Mouse (Mus musculus) embryonic facial prominence, embryonic 10.5 days (tissue): ENCODE measurements around the gene Tpcn2. TPM values are rescaled to one million over a fixed set of nuclear protein-coding genes. Genes with fewer than 3 reads are reported as not detected.

Experiments
- DNase-seq: peaks from one replicate; pipeline ENCODE4 v3.0.0-alpha.2; 2017; ENCODE audit warnings: low spot score
- H3K27ac ChIP-seq: fragments of 300-500 bp; sonication (generic); replicated peaks from 2 replicates; pipeline ENCODE4 v1.5.1; 2016; ENCODE audit warnings: mild to moderate bottlenecking
- H3K27me3 ChIP-seq: fragments of 300-500 bp; sonication (generic); replicated peaks from 2 replicates; pipeline ENCODE4 v1.6.1; 2016; ENCODE audit warnings: low read depth, mild to moderate bottlenecking; ENCODE audit not compliant: poor library complexity, severe bottlenecking
- H3K36me3 ChIP-seq: fragments of 300-500 bp; sonication (generic); replicated peaks from 2 replicates; pipeline ENCODE4 v1.6.1; 2016; ENCODE audit warnings: mild to moderate bottlenecking, moderate library complexity
- H3K4me1 ChIP-seq: fragments of 300-500 bp; sonication (generic); 2 replicates; pipeline ENCODE4 v1.6.1; 2016
- H3K4me3 ChIP-seq: fragments of 300-500 bp; sonication (generic); 2 replicates; pipeline ENCODE4 v1.5.1; 2016; ENCODE audit warnings: mild to moderate bottlenecking, moderate library complexity
- H3K9me3 ChIP-seq: fragments of 300-500 bp; sonication (generic); 2 replicates; pipeline ENCODE4 v1.6.1; 2016; ENCODE audit warnings: mild to moderate bottlenecking
- WGBS: fragments of 180-500 bp; shearing (Covaris S2); methylation state at CpG from one replicate; pipeline ENCODE4 v1.1.7; 2016; 5-methylcytosine and 5-hydroxymethylcytosine counted together
- polyA plus RNA-seq: library from polyadenylated mRNA; unstranded; fragments of >200 nt; fragmentation: Nextera tagmentation; extraction: Ambion mirVana; gene quantifications from 2 replicates; pipeline ENCODE4 v1.2.1, GENCODE M21; 2016

Tpcn2 gene
- polyA plus RNA-seq, 1 experiment from 2014 or later: 6.5 TPM

- H3K27ac ChIP-seq: no peak overlapping the region; the same call in 1 of the 2 replicates
- H3K4me3 ChIP-seq: no peak overlapping the region
- 0 out of 2 replicates have a peak, but pooled peaks cover 7% of the 10 kb centered on the region for H3K27me3 ChIP-seq
- H3K4me1 ChIP-seq: peaks cover 9% of the 10 kb centered on the region; the same call in 1 of the 2 replicates
- DNase-seq: no peak
- WGBS: 78% methylated on average over 4 of the region's 4 CpGs
- H3K9me3 ChIP-seq: no peaks in the 10 kb centered on the region
- H3K36me3 ChIP-seq: no peaks in the 10 kb centered on the region
Measured at GRCm38 (mm10) chr7:145308866-145309265, 25.1 kb upstream of the Tpcn2 start.

DNA sequence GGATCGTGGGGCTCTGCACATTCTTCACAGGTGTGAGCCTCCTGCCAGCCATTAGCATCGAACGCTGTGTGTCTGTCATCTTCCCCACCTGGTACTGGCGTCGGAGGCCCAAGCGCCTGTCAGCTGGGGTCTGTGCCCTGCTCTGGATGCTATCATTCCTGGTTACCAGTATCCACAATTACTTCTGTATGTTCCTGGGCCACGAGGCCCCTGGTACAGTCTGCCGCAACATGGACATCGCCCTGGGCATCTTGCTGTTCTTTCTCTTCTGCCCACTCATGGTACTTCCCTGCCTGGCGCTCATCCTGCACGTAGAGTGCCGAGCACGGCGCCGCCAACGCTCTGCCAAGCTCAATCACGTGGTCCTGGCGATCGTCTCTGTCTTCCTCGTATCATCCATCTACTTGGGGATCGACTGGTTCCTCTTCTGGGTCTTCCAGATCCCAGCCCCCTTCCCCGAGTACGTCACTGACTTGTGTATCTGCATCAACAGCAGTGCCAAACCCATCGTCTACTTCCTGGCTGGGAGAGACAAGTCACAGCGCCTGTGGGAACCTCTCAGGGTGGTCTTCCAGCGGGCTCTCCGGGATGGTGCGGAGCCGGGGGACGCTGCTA, 24.4 kb upstream of the Tpcn2 start:
- Histone ChIP-seq H3K4me1 (peaks cover 12% of the 10 kb centered on the region), H3K36me3 (no peaks in the 10 kb centered on the region), H3K27ac (no peak overlapping the region), H3K4me3 (no peak overlapping the region), H3K9me3 (no peaks in the 10 kb centered on the region), H3K27me3 (0 out of 2 replicates have a peak, but pooled peaks cover 7% of the 10 kb centered on the region)
- WGBS: 83% methylated on average over 30 of the region's 30 CpGs
- no peak for DNase-seq

DNA sequence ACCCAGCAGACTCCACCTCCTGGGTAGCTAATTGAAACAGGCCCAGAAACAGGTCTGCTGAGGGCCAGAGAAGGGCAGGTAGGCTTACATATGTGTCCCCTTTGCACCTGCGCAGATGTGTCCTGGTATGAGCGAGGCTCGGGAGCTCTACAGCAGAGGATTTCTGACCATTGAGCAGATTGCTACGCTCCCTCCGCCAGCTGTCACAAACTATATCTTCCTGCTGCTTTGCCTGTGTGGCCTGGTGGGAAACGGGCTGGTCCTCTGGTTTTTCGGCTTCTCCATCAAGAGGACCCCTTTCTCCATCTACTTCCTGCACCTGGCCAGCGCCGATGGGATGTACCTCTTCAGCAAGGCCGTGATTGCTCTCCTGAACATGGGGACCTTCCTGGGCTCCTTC, 23.8 kb upstream of the Tpcn2 start:
- WGBS: 93% methylated on average over 10 of the region's 10 CpGs

GRCm38 (mm10) chr7:145304153-145304552, 20.3 kb upstream of the Tpcn2 start:
- 76% methylated on average over 2 of the region's 2 CpGs for WGBS
- H3K27ac ChIP-seq: no peak overlapping the region
- 0 out of 2 replicates have a peak, but pooled peaks cover 14% of the 10 kb centered on the region for H3K27me3 ChIP-seq
- H3K36me3 ChIP-seq: no peaks in the 10 kb centered on the region
- no peak overlapping the region for H3K4me3 ChIP-seq
- H3K9me3 ChIP-seq: no peaks in the 10 kb centered on the region
- H3K4me1 ChIP-seq: peaks cover 46% of the 10 kb centered on the region
- no peak for DNase-seq

More for the DNA sequence above, 23.8 kb upstream of the Tpcn2 start:
- no peak for DNase-seq
- 0 out of 2 replicates have a peak, but pooled peaks cover 7% of the 10 kb centered on the region for H3K27me3 ChIP-seq
- no peaks in the 10 kb centered on the region for H3K9me3 ChIP-seq
- peaks cover 17% of the 10 kb centered on the region for H3K4me1 ChIP-seq
- no peak overlapping the region for H3K27ac ChIP-seq
- no peak overlapping the region for H3K4me3 ChIP-seq
- H3K36me3 ChIP-seq: no peaks in the 10 kb centered on the region

- peak overlapping the region; percentile 79 for H3K27ac ChIP-seq
- DNase-seq: peak; percentile 93
- H3K4me3 ChIP-seq: peak overlapping the region; percentile 45
- peaks cover 42% of the 10 kb centered on the region for H3K4me1 ChIP-seq
- H3K9me3 ChIP-seq: no peaks in the 10 kb centered on the region
- WGBS: 5% methylated on average over 20 of the region's 20 CpGs
- 0 out of 2 replicates have a peak, but pooled peaks cover 9% of the 10 kb centered on the region for H3K27me3 ChIP-seq
- no peaks in the 10 kb centered on the region for H3K36me3 ChIP-seq
Measured at GRCm38 (mm10) chr7:145302488-145303285, 18.9 kb upstream of the Tpcn2 start.

DNA sequence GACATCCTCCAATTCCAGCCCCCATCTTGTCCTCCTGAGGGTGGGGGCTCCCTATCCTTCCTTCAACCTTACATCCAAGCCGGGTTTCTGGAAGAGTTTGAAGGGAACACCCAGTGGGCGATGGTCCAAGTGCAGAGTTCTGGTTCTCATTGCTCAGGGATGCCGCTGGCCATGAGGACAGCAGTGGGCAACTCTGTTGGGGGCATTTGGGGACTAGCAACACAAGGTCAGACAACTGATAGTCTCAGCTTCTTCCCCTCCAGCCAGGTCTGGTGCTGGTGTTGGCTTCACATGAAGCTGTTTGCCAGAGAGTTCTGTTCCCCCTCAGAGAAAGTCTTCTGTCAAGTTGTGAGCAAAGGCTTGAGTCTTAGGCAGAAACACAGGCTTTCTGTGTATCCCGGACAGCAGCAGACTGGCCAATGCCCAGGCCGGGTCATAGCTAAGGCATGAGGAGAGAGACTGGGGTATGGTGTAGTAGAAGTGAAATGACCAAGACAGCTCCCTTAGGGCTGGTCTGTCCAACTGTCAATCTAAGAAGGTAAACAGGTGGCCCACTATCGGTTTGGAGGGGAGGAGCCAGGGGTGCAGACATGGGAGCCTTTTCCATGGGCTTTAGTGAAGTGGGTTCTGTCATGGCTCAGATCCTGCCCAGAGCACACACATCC, 17.7 kb upstream of the Tpcn2 start:
- Histone ChIP-seq H3K27ac (no peak overlapping the region), H3K4me3 (no peak overlapping the region), H3K36me3 (no peaks in the 10 kb centered on the region), H3K9me3 (no peaks in the 10 kb centered on the region), H3K27me3 (0 out of 2 replicates have a peak, but pooled peaks cover 8% of the 10 kb centered on the region), H3K4me1 (peaks cover 42% of the 10 kb centered on the region)
- no peak for DNase-seq
- 92% methylated on average over 6 of the region's 6 CpGs for WGBS

- H3K27ac ChIP-seq: no peak overlapping the region
- H3K36me3 ChIP-seq: no peaks in the 10 kb centered on the region
- no peaks in the 10 kb centered on the region for H3K9me3 ChIP-seq
- peaks cover 42% of the 10 kb centered on the region for H3K4me1 ChIP-seq
- H3K27me3 ChIP-seq: 0 out of 2 replicates have a peak, but pooled peaks cover 8% of the 10 kb centered on the region
- no peak overlapping the region for H3K4me3 ChIP-seq
- DNase-seq: no peak
Measured at GRCm38 (mm10) chr7:145301008-145301340, 17.2 kb upstream of the Tpcn2 start.

- H3K27ac ChIP-seq: peak within 1 kb of the TSS; percentile 30; the same call in 1 of the 2 replicates
- WGBS: 39% methylated on average over 13 of the region's 13 CpGs
- DNase-seq: no peak
- H3K27me3 ChIP-seq: 0 out of 2 replicates have a peak, but pooled peaks cover 8% of the 10 kb centered on the region
- no peaks in the 10 kb centered on the region for H3K9me3 ChIP-seq
- H3K36me3 ChIP-seq: no peaks in the 10 kb centered on the region
- H3K4me3 ChIP-seq: no peak within 1 kb of the TSS
- peaks cover 42% of the 10 kb centered on the region for H3K4me1 ChIP-seq
Measured at GRCm38 (mm10) chr7:145300321-145301007, 16.7 kb upstream of the Tpcn2 start, which contains the start of gene Mrgprf. TSS of gene Mrgprf (plus strand) at chr7:145300828.

DNA sequence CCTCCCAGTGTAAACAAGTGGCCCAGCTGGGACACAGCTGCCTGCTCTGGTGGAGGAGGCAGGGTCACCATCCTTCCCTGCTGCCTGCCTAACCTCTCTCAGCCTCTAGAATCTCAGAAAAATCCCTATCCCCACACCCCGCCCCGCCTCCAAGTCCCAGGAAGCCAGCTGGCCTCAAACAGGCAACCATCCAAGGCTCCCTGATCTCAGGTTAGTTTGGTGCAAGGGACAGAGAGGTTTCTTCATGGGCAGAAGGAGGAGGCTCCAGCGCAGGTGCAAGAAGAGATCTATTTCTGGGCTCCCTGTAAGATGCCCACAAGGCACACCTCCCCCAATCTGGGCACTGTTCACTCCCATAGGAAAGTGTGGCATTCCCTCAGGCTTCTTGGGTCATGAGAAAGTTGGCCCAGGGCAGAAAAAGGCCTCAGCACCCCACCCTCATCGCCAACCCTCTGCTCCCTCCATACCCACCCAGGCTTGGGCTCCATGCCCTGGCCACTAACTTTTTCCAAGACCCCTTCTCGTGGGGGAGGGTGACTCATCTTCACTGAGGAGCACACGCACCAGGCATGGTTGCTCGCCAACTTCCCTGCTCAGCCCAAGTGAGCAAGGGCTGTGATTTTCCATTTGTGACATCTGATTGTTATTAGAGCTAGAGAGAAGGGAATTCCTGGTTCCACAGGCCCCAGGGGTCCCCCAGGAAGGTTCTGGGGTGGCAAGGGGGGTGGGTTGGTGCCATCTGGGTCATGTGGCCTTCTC, 15.9 kb upstream of the Tpcn2 start:
- peak overlapping the region; percentile 30; the same call in 1 of the 2 replicates for H3K27ac ChIP-seq
- peaks cover 42% of the 10 kb centered on the region for H3K4me1 ChIP-seq
- 0 out of 2 replicates have a peak, but pooled peaks cover 8% of the 10 kb centered on the region for H3K27me3 ChIP-seq
- H3K9me3 ChIP-seq: no peaks in the 10 kb centered on the region
- DNase-seq: no peak
- no peaks in the 10 kb centered on the region for H3K36me3 ChIP-seq
- no peak overlapping the region for H3K4me3 ChIP-seq
- 64% methylated on average over 7 of the region's 7 CpGs for WGBS

DNA sequence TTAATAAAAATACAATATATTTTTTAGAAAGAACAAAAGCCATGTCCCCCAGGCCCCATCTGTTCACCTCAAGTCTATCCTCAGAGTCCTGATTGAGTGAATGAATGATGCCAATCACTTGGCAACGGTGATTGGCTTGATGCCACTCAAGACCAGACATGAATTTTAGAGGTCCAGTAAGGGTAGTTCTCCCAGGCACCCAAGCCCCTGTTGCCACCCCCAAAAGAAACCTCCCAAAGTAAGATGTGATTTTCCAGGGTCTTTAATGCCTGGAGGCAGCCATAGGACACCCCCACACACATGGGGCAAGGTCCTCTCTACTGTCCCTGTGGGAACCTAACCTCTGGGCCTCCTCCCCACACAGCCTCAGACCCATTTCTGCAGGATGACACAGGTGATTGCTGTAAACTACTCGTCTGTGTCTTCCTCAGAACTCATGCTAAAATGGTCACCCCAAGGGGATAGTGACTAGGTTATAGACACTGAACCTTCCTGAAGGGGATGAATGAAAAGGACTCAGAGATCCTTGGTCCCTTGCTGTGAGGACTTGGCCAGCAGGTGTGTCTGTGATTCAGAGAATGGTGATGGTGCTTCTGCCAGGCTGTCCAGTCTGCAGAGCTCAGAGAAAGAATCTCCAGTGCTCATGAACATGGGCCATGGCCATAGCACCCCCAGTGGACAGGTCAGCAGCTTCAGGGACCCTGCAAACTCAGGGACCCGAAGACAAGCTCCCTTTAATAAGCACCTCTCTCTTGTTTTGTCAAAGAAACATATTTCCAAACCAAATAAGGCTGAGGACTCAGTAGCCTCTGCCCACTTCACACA, 15.1 kb upstream of the Tpcn2 start:
- no peaks in the 10 kb centered on the region for H3K9me3 ChIP-seq
- no peak overlapping the region for H3K4me3 ChIP-seq
- H3K4me1 ChIP-seq: peaks cover 42% of the 10 kb centered on the region
- no peaks in the 10 kb centered on the region for H3K36me3 ChIP-seq
- H3K27ac ChIP-seq: no peak overlapping the region
- WGBS: 68% methylated on average over 3 of the region's 3 CpGs
- 0 out of 2 replicates have a peak, but pooled peaks cover 8% of the 10 kb centered on the region for H3K27me3 ChIP-seq
- DNase-seq: no peak

GRCm38 (mm10) chr7:145293859-145294258, 10.0 kb upstream of the Tpcn2 start:
- WGBS: 41% methylated on average over 6 of the region's 6 CpGs
- peaks cover 3% of the 10 kb centered on the region for H3K4me1 ChIP-seq
- DNase-seq: no peak
- H3K27me3 ChIP-seq: no peaks in the 10 kb centered on the region
- no peak overlapping the region for H3K4me3 ChIP-seq
- no peaks in the 10 kb centered on the region for H3K36me3 ChIP-seq
- H3K9me3 ChIP-seq: no peaks in the 10 kb centered on the region
- H3K27ac ChIP-seq: no peak overlapping the region
